Mouse (Mus musculus): Measurements from ENCODE around the gene Tmem165.

Tmem165 gene

GRCm38 (mm10) chr5:76183750-76184261 is at the start of gene Tmem165:
Gene Tmem165 (plus strand): TSS chr5:76183880.
- peak; percentile 98 for ATAC-seq (ENCODE audit: low TSS enrichment)

GRCm38 (mm10) chr5:76135644-76136043 is 48.0 kb upstream of the Tmem165 start:
- no peak for ATAC-seq (ENCODE audit: low TSS enrichment)

GRCm38 (mm10) chr5:76136271-76136670 is 47.4 kb upstream of the Tmem165 start:
- ATAC-seq (ENCODE audit: low TSS enrichment) = no peak

- no peak for ATAC-seq (ENCODE audit: low TSS enrichment)
Observed at GRCm38 (mm10) chr5:76137586-76137985, 46.1 kb upstream of the Tmem165 start.

GRCm38 (mm10) chr5:76138071-76138470 is 45.6 kb upstream of the Tmem165 start:
- ATAC-seq (ENCODE audit: low TSS enrichment) = no peak

- ATAC-seq (ENCODE audit: low TSS enrichment) = no peak
Observed at GRCm38 (mm10) chr5:76138512-76138911, 45.2 kb upstream of the Tmem165 start.

- ATAC-seq (ENCODE audit: low TSS enrichment) = no peak
Observed at GRCm38 (mm10) chr5:76139171-76139671, 44.5 kb upstream of the Tmem165 start.

- ATAC-seq (ENCODE audit: low TSS enrichment) = peak; percentile 90
Observed at GRCm38 (mm10) chr5:76139808-76140729, 43.6 kb upstream of the Tmem165 start, which contains the start of gene Srd5a3. Gene Srd5a3 (plus strand): TSS chr5:76140271.

- peak; percentile 54 for ATAC-seq (ENCODE audit: low TSS enrichment)
Observed at GRCm38 (mm10) chr5:76140730-76141066, 43.0 kb upstream of the Tmem165 start.

GRCm38 (mm10) chr5:76143356-76143755 is 40.3 kb upstream of the Tmem165 start:
- no peak for ATAC-seq (ENCODE audit: low TSS enrichment)

GRCm38 (mm10) chr5:76146401-76146800 is 37.3 kb upstream of the Tmem165 start:
- ATAC-seq (ENCODE audit: low TSS enrichment) = no peak

GRCm38 (mm10) chr5:76149436-76149835 is 34.2 kb upstream of the Tmem165 start:
- ATAC-seq (ENCODE audit: low TSS enrichment) = no peak

GRCm38 (mm10) chr5:76152956-76153355 is 30.7 kb upstream of the Tmem165 start:
- no peak for ATAC-seq (ENCODE audit: low TSS enrichment)

GRCm38 (mm10) chr5:76153430-76153829 is 30.2 kb upstream of the Tmem165 start:
- ATAC-seq (ENCODE audit: low TSS enrichment) = no peak

- ATAC-seq (ENCODE audit: low TSS enrichment) = no peak
Observed at GRCm38 (mm10) chr5:76154434-76155165, 29.1 kb upstream of the Tmem165 start.

- no peak for ATAC-seq (ENCODE audit: low TSS enrichment)
Observed at GRCm38 (mm10) chr5:76159555-76159954, 24.1 kb upstream of the Tmem165 start.

- no peak for ATAC-seq (ENCODE audit: low TSS enrichment)
Observed at GRCm38 (mm10) chr5:76160086-76160485, 23.6 kb upstream of the Tmem165 start.

GRCm38 (mm10) chr5:76161491-76161890 is 22.2 kb upstream of the Tmem165 start:
- no peak for ATAC-seq (ENCODE audit: low TSS enrichment)

GRCm38 (mm10) chr5:76162926-76163325 is 20.8 kb upstream of the Tmem165 start:
- ATAC-seq (ENCODE audit: low TSS enrichment) = no peak

- no peak for ATAC-seq (ENCODE audit: low TSS enrichment)
Observed at GRCm38 (mm10) chr5:76163828-76164390, 19.8 kb upstream of the Tmem165 start.

GRCm38 (mm10) chr5:76164827-76165226 is 18.9 kb upstream of the Tmem165 start:
- ATAC-seq (ENCODE audit: low TSS enrichment) = no peak

- ATAC-seq (ENCODE audit: low TSS enrichment) = no peak
Observed at GRCm38 (mm10) chr5:76170522-76170921, 13.2 kb upstream of the Tmem165 start.

All from frontal cortex, adult (tissue).